Mouse (Mus musculus): ENCODE data around the gene Cfap100. TPM values are rescaled to one million over a fixed set of nuclear protein-coding genes. Genes with fewer than 3 reads are reported as not detected.
A peak's percentile ranks its signal among the peaks of the same experiment; 100 is the strongest.

Gene Cfap100
- polyA plus RNA-seq, 1 experiment from 2014 or later, result 0.31 TPM

DNA sequence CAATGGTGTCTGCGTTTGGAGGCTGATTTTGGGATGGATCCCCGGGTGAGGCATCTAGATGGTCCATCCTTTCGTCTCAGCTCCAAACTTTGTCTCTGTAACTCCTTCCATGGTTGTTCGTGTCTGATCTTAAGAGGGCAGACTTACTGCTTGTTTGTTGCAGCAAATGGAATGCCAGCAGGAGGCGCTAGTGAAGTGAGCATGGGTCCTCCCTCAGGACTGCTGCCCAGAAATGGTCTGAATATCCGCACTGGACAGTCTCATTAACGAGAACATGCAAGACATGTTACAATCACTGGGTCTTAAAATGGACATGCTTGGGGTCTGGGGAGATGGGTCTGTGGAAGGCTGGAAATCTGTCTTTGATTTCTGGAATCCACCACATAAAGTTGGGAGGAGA, 21.6 kb upstream of the Cfap100 start:
- Histone ChIP-seq H3K4me3 (replicated peaks; ENCODE audit: low read length) (no peak overlapping the region), H3K4me1 (ENCODE audit: control insufficient read depth, insufficient read depth, low read length) (no peaks in the 10 kb centered on the region), H3K36me3 (ENCODE audit: control insufficient read depth, insufficient read depth, low read length) (no peaks in the 10 kb centered on the region), H3K27me3 (ENCODE audit: control insufficient read depth, insufficient read depth, low read length) (no peaks in the 10 kb centered on the region), H3K9ac (ENCODE audit: low read length) (no peak overlapping the region), H3K4me2 (ENCODE audit: low read depth, low read length) (no peak overlapping the region), H3K27ac (ENCODE audit: low read length) (no peak overlapping the region), H3K9me3 (replicated peaks; ENCODE audit: control insufficient read depth, low read length) (no peaks in the 10 kb centered on the region)
- 20% methylated on average over 7 of the region's 7 CpGs for WGBS
- ATAC-seq (ENCODE audit: insufficient read depth, low FRiP score), result no peak

DNA sequence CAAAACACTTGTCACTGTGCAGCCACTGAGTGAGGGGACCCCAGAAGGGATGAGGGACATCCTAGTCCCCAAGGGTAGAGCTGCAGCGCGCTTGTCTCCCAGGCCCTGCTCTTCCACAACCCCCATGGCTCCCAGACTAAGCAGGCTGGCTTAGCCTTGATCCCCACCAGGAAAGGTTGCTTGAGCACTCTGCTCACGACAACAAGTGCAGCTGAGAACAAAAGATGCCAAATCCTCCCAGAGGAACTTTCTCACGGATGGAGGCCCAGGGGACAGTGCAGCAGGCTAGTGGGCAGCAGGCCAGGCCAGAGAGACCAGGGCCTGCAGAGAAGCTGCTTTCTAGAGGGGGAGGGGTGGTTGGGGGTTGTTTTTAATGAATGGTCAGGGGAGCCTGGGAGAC, 18.3 kb upstream of the Cfap100 start:
- no peaks in the 10 kb centered on the region for H3K36me3 ChIP-seq (ENCODE audit: control insufficient read depth, insufficient read depth, low read length)
- H3K4me3 ChIP-seq (replicated peaks; ENCODE audit: low read length), result no peak overlapping the region
- no peak overlapping the region for H3K9ac ChIP-seq (ENCODE audit: low read length)
- no peak overlapping the region for H3K27ac ChIP-seq (ENCODE audit: low read length)
- no peak for ATAC-seq (ENCODE audit: insufficient read depth, low FRiP score)
- no peaks in the 10 kb centered on the region for H3K27me3 ChIP-seq (ENCODE audit: control insufficient read depth, insufficient read depth, low read length)
- H3K9me3 ChIP-seq (replicated peaks; ENCODE audit: control insufficient read depth, low read length), result no peaks in the 10 kb centered on the region
- WGBS, result 64% methylated on average over 4 of the region's 4 CpGs
- no peaks in the 10 kb centered on the region for H3K4me1 ChIP-seq (ENCODE audit: control insufficient read depth, insufficient read depth, low read length)
- H3K4me2 ChIP-seq (ENCODE audit: low read depth, low read length), result no peak overlapping the region

DNA sequence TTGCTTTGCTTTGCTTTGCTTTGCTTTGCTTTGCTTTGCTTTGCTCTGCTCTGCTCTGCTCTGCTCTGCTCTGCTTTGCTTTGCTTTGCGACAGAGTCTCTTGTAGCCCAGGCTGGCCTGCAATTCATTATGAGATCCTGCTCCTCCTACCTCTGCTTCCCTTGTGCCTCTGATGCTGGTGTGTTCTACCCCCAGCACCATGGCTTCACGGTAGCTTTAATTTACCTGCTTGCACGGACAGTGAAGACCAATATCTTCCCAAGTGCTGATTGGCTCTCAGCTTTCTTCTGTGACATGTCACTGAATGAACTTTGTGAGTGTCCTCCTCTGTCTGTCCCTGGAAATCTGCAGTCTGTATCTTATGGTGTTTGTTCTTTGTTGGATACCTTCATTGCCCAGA, 8.4 kb upstream of the Cfap100 start:
- no peaks in the 10 kb centered on the region for H3K27me3 ChIP-seq (ENCODE audit: control insufficient read depth, insufficient read depth, low read length)
- no peak overlapping the region for H3K4me3 ChIP-seq (replicated peaks; ENCODE audit: low read length)
- 90% methylated on average over 3 of the region's 3 CpGs for WGBS
- no peak for ATAC-seq (ENCODE audit: insufficient read depth, low FRiP score)
- H3K36me3 ChIP-seq (ENCODE audit: control insufficient read depth, insufficient read depth, low read length), result no peaks in the 10 kb centered on the region
- H3K4me1 ChIP-seq (ENCODE audit: control insufficient read depth, insufficient read depth, low read length), result no peaks in the 10 kb centered on the region
- H3K9me3 ChIP-seq (replicated peaks; ENCODE audit: control insufficient read depth, low read length), result no peaks in the 10 kb centered on the region
- H3K4me2 ChIP-seq (ENCODE audit: low read depth, low read length), result no peak overlapping the region
- no peak overlapping the region for H3K27ac ChIP-seq (ENCODE audit: low read length)
- no peak overlapping the region for H3K9ac ChIP-seq (ENCODE audit: low read length)

DNA sequence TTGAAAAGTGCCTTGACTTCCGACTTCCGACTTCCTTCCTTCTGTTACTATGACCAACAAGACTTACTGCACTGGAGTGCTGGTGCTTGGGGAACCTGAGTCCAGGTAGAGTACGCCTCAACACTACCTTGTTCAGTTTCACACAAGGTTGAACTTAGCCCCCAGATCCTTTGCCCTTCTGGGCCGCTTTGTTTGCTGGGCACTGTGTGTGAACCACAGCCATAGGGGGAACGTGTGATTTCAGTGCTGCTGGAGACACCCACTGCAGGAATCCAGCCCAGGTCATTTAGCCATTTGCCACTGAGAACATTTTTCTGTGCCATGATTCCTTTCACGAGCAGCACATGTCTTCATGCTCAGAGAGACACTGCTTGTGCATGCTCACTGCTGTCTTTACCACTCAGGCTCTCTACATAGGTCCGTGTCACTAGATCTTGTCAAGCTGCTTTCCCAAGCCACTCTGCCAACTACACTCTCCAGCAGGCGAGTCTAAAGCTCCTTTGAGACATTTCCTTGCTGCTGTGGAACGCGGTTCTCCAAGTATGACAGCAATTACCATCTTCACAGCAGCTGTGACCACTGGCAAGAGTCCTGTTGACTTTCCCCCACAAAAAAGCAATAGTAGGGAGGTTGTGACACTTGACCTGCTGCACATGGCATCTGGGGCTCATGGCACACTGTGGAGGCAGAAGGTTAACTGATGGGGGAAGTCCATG, 7.8 kb upstream of the Cfap100 start:
- no peak for ATAC-seq (ENCODE audit: insufficient read depth, low FRiP score)
- H3K9me3 ChIP-seq (replicated peaks; ENCODE audit: control insufficient read depth, low read length), result no peaks in the 10 kb centered on the region
- H3K4me1 ChIP-seq (ENCODE audit: control insufficient read depth, insufficient read depth, low read length), result no peaks in the 10 kb centered on the region
- H3K27ac ChIP-seq (ENCODE audit: low read length), result no peak overlapping the region
- H3K4me2 ChIP-seq (ENCODE audit: low read depth, low read length), result no peak overlapping the region
- no peak overlapping the region for H3K4me3 ChIP-seq (replicated peaks; ENCODE audit: low read length)
- 85% methylated on average over 10 of the region's 10 CpGs for WGBS
- no peak overlapping the region for H3K9ac ChIP-seq (ENCODE audit: low read length)
- no peaks in the 10 kb centered on the region for H3K27me3 ChIP-seq (ENCODE audit: control insufficient read depth, insufficient read depth, low read length)
- no peaks in the 10 kb centered on the region for H3K36me3 ChIP-seq (ENCODE audit: control insufficient read depth, insufficient read depth, low read length)

DNA sequence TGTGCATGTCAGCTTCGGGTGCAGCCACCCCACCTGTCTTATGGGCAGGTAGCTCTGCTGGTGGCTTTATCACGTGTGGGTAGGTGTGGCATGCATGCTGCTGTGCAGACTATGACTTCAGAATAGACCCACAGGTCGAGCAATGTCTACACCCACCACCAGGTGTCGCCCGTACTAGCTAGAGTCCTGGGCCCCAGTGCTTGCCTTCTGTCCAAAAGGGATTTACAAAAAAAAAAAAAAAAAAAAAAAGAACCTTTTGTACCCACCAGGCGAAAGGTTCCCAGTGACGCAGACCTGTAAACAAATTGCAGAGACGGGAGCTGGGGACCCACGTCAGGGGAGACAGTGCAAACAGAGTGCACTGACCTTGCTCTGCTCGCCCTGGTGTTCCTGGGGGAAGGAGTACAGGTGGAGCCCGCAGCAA, 6.6 kb upstream of the Cfap100 start:
- Histone ChIP-seq H3K9ac (ENCODE audit: low read length) (no peak overlapping the region), H3K27me3 (ENCODE audit: control insufficient read depth, insufficient read depth, low read length) (no peaks in the 10 kb centered on the region), H3K4me2 (ENCODE audit: low read depth, low read length) (no peak overlapping the region), H3K4me1 (ENCODE audit: control insufficient read depth, insufficient read depth, low read length) (no peaks in the 10 kb centered on the region), H3K36me3 (ENCODE audit: control insufficient read depth, insufficient read depth, low read length) (no peaks in the 10 kb centered on the region), H3K4me3 (replicated peaks; ENCODE audit: low read length) (no peak overlapping the region), H3K9me3 (replicated peaks; ENCODE audit: control insufficient read depth, low read length) (no peaks in the 10 kb centered on the region), H3K27ac (ENCODE audit: low read length) (no peak overlapping the region)
- ATAC-seq (ENCODE audit: insufficient read depth, low FRiP score), result peak; percentile 85
- WGBS, result 15% methylated on average over 11 of the region's 11 CpGs

DNA sequence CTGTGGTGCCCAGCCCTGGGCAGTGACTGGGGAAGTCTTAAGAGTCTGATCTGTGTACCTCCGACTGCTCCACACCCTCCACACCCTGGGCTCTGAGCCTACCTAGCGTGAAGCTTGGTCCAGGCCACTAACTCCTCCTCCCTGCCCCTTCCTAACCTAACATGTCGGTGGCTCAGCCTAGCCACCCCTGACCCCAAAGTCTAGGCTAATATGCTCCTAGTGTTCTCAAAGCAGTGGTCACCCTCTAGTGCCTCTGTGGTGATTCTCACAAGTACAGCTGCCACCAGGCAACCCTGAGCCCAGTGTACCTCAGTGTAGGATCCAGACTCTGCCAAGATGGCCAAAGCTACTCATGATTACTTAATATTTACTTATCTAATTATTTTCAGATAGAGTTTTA, 6.1 kb upstream of the Cfap100 start:
- Histone ChIP-seq H3K4me2 (ENCODE audit: low read depth, low read length) (no peak overlapping the region), H3K27ac (ENCODE audit: low read length) (no peak overlapping the region), H3K9ac (ENCODE audit: low read length) (no peak overlapping the region), H3K4me1 (ENCODE audit: control insufficient read depth, insufficient read depth, low read length) (no peaks in the 10 kb centered on the region), H3K27me3 (ENCODE audit: control insufficient read depth, insufficient read depth, low read length) (no peaks in the 10 kb centered on the region), H3K4me3 (replicated peaks; ENCODE audit: low read length) (no peak overlapping the region), H3K36me3 (ENCODE audit: control insufficient read depth, insufficient read depth, low read length) (no peaks in the 10 kb centered on the region), H3K9me3 (replicated peaks; ENCODE audit: control insufficient read depth, low read length) (no peaks in the 10 kb centered on the region)
- 54% methylated on average over 3 of the region's 3 CpGs for WGBS
- ATAC-seq (ENCODE audit: insufficient read depth, low FRiP score), result peak; percentile 41; the same call in 1 of the 2 replicates

DNA sequence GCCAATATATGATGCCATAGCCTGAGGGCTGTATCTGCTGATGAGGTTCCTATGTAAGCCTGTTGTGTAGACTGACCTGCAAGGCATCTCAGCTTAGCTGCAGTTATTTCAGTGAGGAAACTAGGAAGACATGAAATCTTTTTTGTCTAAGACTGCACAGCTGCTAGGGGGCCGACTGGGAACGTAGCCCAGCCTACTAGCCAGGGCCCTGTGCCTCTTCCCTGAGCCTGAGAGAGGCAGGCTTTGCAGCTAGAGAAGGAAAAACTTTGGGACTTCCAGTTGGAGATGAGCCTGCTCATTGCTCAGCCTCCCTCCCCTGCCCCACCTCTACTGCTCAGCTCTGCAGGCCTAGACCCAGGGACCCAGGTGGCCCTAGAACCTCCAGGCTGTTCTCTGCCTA, 2.9 kb upstream of the Cfap100 start:
- no peaks in the 10 kb centered on the region for H3K9me3 ChIP-seq (replicated peaks; ENCODE audit: control insufficient read depth, low read length)
- 55% methylated on average over 2 of the region's 2 CpGs for WGBS
- no peak for ATAC-seq (ENCODE audit: insufficient read depth, low FRiP score)
- 0 out of 2 replicates have a peak, but pooled peaks cover 6% of the 10 kb centered on the region for H3K27me3 ChIP-seq (ENCODE audit: control insufficient read depth, insufficient read depth, low read length)
- H3K36me3 ChIP-seq (ENCODE audit: control insufficient read depth, insufficient read depth, low read length), result no peaks in the 10 kb centered on the region
- H3K4me3 ChIP-seq (replicated peaks; ENCODE audit: low read length), result no peak overlapping the region
- no peak overlapping the region for H3K27ac ChIP-seq (ENCODE audit: low read length)
- no peak overlapping the region for H3K4me2 ChIP-seq (ENCODE audit: low read depth, low read length)
- peaks cover 6% of the 10 kb centered on the region; the same call in 1 of the 2 replicates for H3K4me1 ChIP-seq (ENCODE audit: control insufficient read depth, insufficient read depth, low read length)
- no peak overlapping the region for H3K9ac ChIP-seq (ENCODE audit: low read length)

DNA sequence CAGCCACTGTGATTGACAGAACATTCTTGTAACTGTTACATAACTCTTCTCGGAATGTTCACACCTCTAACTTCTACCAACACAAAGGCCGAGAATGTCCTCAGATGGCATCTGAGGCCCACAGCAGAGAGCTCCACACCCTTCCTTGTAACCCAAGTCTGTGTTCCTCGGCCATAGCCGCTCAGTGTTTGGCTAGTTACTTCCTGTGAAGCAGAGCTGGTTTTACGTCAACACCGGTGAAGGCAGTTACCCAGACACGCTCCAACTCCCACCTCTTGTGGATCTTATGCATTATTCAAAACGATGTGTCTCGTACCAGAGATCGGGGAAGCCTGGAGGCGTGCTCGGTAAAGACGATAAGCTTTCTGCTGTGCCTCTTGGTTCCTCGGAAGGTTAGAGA, 1.3 kb upstream of the Cfap100 start:
- Histone ChIP-seq H3K4me1 (ENCODE audit: control insufficient read depth, insufficient read depth, low read length) (peaks cover 6% of the 10 kb centered on the region; the same call in 1 of the 2 replicates), H3K4me2 (ENCODE audit: low read depth, low read length) (no peak overlapping the region), H3K36me3 (ENCODE audit: control insufficient read depth, insufficient read depth, low read length) (no peaks in the 10 kb centered on the region), H3K9me3 (replicated peaks; ENCODE audit: control insufficient read depth, low read length) (no peaks in the 10 kb centered on the region), H3K27ac (ENCODE audit: low read length) (no peak overlapping the region), H3K9ac (ENCODE audit: low read length) (no peak overlapping the region), H3K27me3 (ENCODE audit: control insufficient read depth, insufficient read depth, low read length) (peaks cover 6% of the 10 kb centered on the region; the same call in 1 of the 2 replicates), H3K4me3 (replicated peaks; ENCODE audit: low read length) (no peak overlapping the region)
- 72% methylated on average over 14 of the region's 14 CpGs for WGBS
- ATAC-seq (ENCODE audit: insufficient read depth, low FRiP score), result no peak

DNA sequence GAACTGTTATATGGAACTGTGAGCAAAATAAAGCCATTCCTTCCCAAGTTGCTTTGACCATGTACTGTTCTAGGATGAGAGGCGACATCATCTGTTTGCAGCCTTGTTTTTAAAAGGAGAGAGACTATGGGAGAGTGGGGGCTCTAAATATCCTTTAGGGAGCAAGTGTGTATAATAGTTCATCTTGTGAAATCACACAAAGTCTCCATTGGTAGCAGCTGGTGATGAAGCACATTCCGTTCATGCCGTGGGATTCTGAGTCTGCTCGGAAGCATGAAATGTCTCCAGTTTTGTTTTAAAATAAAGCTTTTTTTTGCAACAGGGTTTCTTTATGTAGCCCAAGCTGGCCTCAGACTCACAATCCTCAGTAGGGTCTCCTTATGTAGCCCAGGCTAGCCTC, 2.6 kb downstream of the Cfap100 start:
- Histone ChIP-seq H3K36me3 (ENCODE audit: control insufficient read depth, insufficient read depth, low read length) (no peaks in the 10 kb centered on the region), H3K4me1 (ENCODE audit: control insufficient read depth, insufficient read depth, low read length) (peaks cover 8% of the 10 kb centered on the region; the same call in 1 of the 2 replicates), H3K9me3 (replicated peaks; ENCODE audit: control insufficient read depth, low read length) (no peaks in the 10 kb centered on the region), H3K27me3 (ENCODE audit: control insufficient read depth, insufficient read depth, low read length) (peaks cover 6% of the 10 kb centered on the region; the same call in 1 of the 2 replicates), H3K4me3 (replicated peaks; ENCODE audit: low read length) (no peak overlapping the region), H3K9ac (ENCODE audit: low read length) (no peak overlapping the region), H3K4me2 (ENCODE audit: low read depth, low read length) (no peak overlapping the region), H3K27ac (ENCODE audit: low read length) (no peak overlapping the region)
- WGBS, result 68% methylated on average over 4 of the region's 4 CpGs
- no peak for ATAC-seq (ENCODE audit: insufficient read depth, low FRiP score)

All from stomach, embryonic 16.5 days (tissue).